In genomic region chr12:100937441-100938360, GRCm38 (mm10) we compare ENCODE assay signal across 9 mouse cellular contexts. TPM values are rescaled to one million over a fixed set of nuclear protein-coding genes. Genes with fewer than 3 reads are reported as not detected.
DNase-seq lines count a peak whose midpoint lies in the region; ATAC-seq and TF ChIP-seq lines count a peak whose summit lies in the region.
"Had no signal": no experiment of that assay in that cellular context is flagged by ENCODE, and none has a peak within 500 bp of the region (broad histone marks: within the 10 kb centered on the region; RNA-seq: fewer than 3 reads in every experiment).

No protein-coding gene starts in this region.

- no peak overlapping the region for H3K9ac ChIP-seq in liver, postnatal 0 days (replicated peaks)
- H3K9ac ChIP-seq in liver, embryonic 11.5 days (ENCODE audit: low read depth, low read length), result no peak overlapping the region
- H3K9ac ChIP-seq in kidney, embryonic 16.5 days (replicated peaks; ENCODE audit: low read length), result peak overlapping the region; percentile 22; the same call in 1 of the 2 replicates
- H3K9ac ChIP-seq in stomach, embryonic 14.5 days (replicated peaks; ENCODE audit: low read depth, low read length), result no peak overlapping the region

- WGBS in liver, postnatal 0 days (ENCODE audit: insufficient replicate concordance), result 75% methylated on average over 21 of the region's 21 CpGs
- WGBS in liver, embryonic 11.5 days, result 83% methylated on average over 21 of the region's 21 CpGs
- WGBS in kidney, embryonic 16.5 days, result 57% methylated on average over 21 of the region's 21 CpGs
- WGBS in stomach, embryonic 14.5 days, result 61% methylated on average over 21 of the region's 21 CpGs

- no peak for DNase-seq in liver, postnatal 0 days
- no peak for DNase-seq in liver, embryonic 11.5 days (ENCODE audit: low spot score)
- DNase-seq in gonadal fat pad, adult 2 months (ENCODE audit: low read depth), result peak; percentile 59
- DNase-seq in embryo, embryonic 11 days, result no peak
- no peak for DNase-seq in spleen, adult 18-20 months
- no peak for DNase-seq in urinary bladder, postnatal 14 days (ENCODE audit: low spot score)

- ATAC-seq in liver, postnatal 0 days, result no peak
- no peak for ATAC-seq in liver, embryonic 11.5 days (replicated peaks; ENCODE audit: low FRiP score)
- ATAC-seq in kidney, embryonic 16.5 days (ENCODE audit: low FRiP score, low TSS enrichment), result peak; percentile 69; the same call in 1 of the 2 replicates
- ATAC-seq in stomach, embryonic 14.5 days (ENCODE audit: insufficient number of reproducible peaks, insufficient read depth, low FRiP score, low read depth), result no peak; the same call in 1 of the 2 replicates
- ATAC-seq: Patski had no signal

- H3K4me1 ChIP-seq in liver, postnatal 0 days (ENCODE audit: insufficient read depth), result no peaks in the 10 kb centered on the region
- H3K4me1 ChIP-seq in liver, embryonic 11.5 days (replicated peaks; ENCODE audit: control insufficient read depth, insufficient read depth, low read length), result no peaks in the 10 kb centered on the region
- 0 out of 2 replicates have a peak, but pooled peaks cover 3% of the 10 kb centered on the region for H3K4me1 ChIP-seq in kidney, embryonic 16.5 days (ENCODE audit: insufficient read depth, low read length)
- 0 out of 2 replicates have a peak, but pooled peaks cover 3% of the 10 kb centered on the region for H3K4me1 ChIP-seq in stomach, embryonic 14.5 days (ENCODE audit: control insufficient read depth, insufficient read depth, low read length)

- no peaks in the 10 kb centered on the region for H3K27me3 ChIP-seq in liver, postnatal 0 days (ENCODE audit: insufficient read depth, low read length)
- H3K27me3 ChIP-seq in liver, embryonic 11.5 days (replicated peaks; ENCODE audit: control insufficient read depth, insufficient read depth, low read length), result no peaks in the 10 kb centered on the region
- H3K27me3 ChIP-seq in kidney, embryonic 16.5 days (ENCODE audit: insufficient read depth, low read length), result no peaks in the 10 kb centered on the region
- H3K27me3 ChIP-seq in stomach, embryonic 14.5 days (ENCODE audit: control insufficient read depth, insufficient read depth, low read length), result no peaks in the 10 kb centered on the region
- H3K27me3 ChIP-seq: Patski had no signal

- no peak for TF ChIP-seq EP300 in liver, postnatal 0 days (IDR thresholded peaks at IDR 0.05; ENCODE audit: low read depth)

- H3K36me3 ChIP-seq in liver, postnatal 0 days (replicated peaks; ENCODE audit: insufficient read depth, low read length), result peaks cover 55% of the 10 kb centered on the region
- H3K36me3 ChIP-seq in liver, embryonic 11.5 days (ENCODE audit: control insufficient read depth, insufficient read depth, low read length), result peaks cover 15% of the 10 kb centered on the region
- H3K36me3 ChIP-seq in kidney, embryonic 16.5 days (ENCODE audit: insufficient read depth, low read length), result peaks cover 15% of the 10 kb centered on the region; the same call in 1 of the 2 replicates
- H3K36me3 ChIP-seq in stomach, embryonic 14.5 days (ENCODE audit: control insufficient read depth, insufficient read depth, low read length), result peaks cover 7% of the 10 kb centered on the region; the same call in 1 of the 2 replicates

- no peaks in the 10 kb centered on the region for H3K9me3 ChIP-seq in liver, postnatal 0 days (ENCODE audit: low read length)
- H3K9me3 ChIP-seq in liver, embryonic 11.5 days (ENCODE audit: control insufficient read depth, low read length), result no peaks in the 10 kb centered on the region
- no peaks in the 10 kb centered on the region for H3K9me3 ChIP-seq in kidney, embryonic 16.5 days (ENCODE audit: low read length)
- no peaks in the 10 kb centered on the region for H3K9me3 ChIP-seq in stomach, embryonic 14.5 days (ENCODE audit: control insufficient read depth, low read depth, low read length)

- peak overlapping the region; percentile 62 for H3K27ac ChIP-seq in liver, postnatal 0 days (ENCODE audit: low read depth)
- H3K27ac ChIP-seq in liver, embryonic 11.5 days (ENCODE audit: low read depth, low read length), result no peak overlapping the region
- H3K27ac ChIP-seq in kidney, embryonic 16.5 days (ENCODE audit: low read length), result peak overlapping the region; percentile 81
- H3K27ac ChIP-seq in stomach, embryonic 14.5 days (ENCODE audit: low read length), result peak overlapping the region; percentile 11; the same call in 1 of the 2 replicates

- no peak for TF ChIP-seq CTCF in liver, postnatal 0 days (IDR thresholded peaks at IDR 0.05; ENCODE audit: low read depth)

- no peak overlapping the region for H3K4me2 ChIP-seq in liver, postnatal 0 days (ENCODE audit: low read depth, low read length)
- H3K4me2 ChIP-seq in liver, embryonic 11.5 days, result no peak overlapping the region
- H3K4me2 ChIP-seq in kidney, embryonic 16.5 days (replicated peaks; ENCODE audit: low read depth, low read length), result no peak overlapping the region
- H3K4me2 ChIP-seq in stomach, embryonic 14.5 days (replicated peaks; ENCODE audit: low read depth, low read length), result no peak overlapping the region

- no peak overlapping the region for H3K4me3 ChIP-seq in liver, postnatal 0 days (ENCODE audit: low read depth, low read length)
- no peak overlapping the region for H3K4me3 ChIP-seq in liver, embryonic 11.5 days (ENCODE audit: low read depth, low read length)
- H3K4me3 ChIP-seq in kidney, embryonic 16.5 days (ENCODE audit: low read length), result no peak overlapping the region
- H3K4me3 ChIP-seq in stomach, embryonic 14.5 days (ENCODE audit: low read depth, low read length), result no peak overlapping the region

RNA-seq across cellular contexts. Expression of gene Gpr68, which starts 29.7 kb away (rescaled TPM):
- polyA plus RNA-seq in liver, postnatal 0 days (2015; fragmentation: Nextera tagmentation; extraction: Ambion mirVana), result 0.12 and 0.33 TPM in 2 replicates
- polyA plus RNA-seq in liver, embryonic 11.5 days (2014; fragmentation: Nextera tagmentation; extraction: Ambion mirVana), result 0.10 and 0.17 TPM in 2 replicates
- polyA plus RNA-seq in gonadal fat pad, adult 2 months (2012; rRNA removed), result 1.2 and 1.6 TPM in 2 replicates
- 0.27 and 0.75 TPM in 2 replicates for polyA plus RNA-seq in kidney, embryonic 16.5 days (2015; fragmentation: Nextera tagmentation; extraction: Ambion mirVana)
- 0.46 and 0.59 TPM in 2 replicates for polyA plus RNA-seq in stomach, embryonic 14.5 days (2014; fragmentation: Nextera tagmentation; extraction: Ambion mirVana)
